25 mouse cellular contexts compared by ENCODE assay signal in the genomic region with DNA sequence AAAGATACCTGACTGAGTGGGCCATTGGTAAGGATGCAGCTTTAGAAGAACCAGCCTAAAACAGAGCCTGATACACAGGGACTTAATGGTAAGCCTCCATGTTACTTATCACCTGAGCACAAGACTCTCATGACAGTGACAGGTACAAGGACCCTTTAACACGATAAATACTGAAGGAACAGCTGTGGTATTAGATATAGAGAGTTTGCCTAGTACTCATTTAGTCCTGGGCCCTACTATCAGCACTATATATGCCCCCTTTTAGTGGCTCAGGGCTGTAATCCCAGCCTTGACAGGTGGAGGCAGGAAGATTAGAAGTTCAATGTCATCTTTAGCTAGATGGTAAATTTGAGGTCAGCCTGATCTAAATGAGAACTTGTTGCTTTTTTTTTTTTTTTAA.
DNase-seq lines count a peak whose midpoint lies in the region; ATAC-seq and TF ChIP-seq lines count a peak whose summit lies in the region.
"Had no signal": no experiment of that assay in that cellular context is flagged by ENCODE, and none has a peak within 500 bp of the region (broad histone marks: within the 10 kb centered on the region; RNA-seq: fewer than 3 reads in every experiment).

No protein-coding gene starts in this region.

- H3K27ac ChIP-seq in heart, adult 2 months, result no peak overlapping the region
- no peak overlapping the region for H3K27ac ChIP-seq in midbrain, embryonic 11.5 days (ENCODE audit: low read depth, low read length)
- no peak overlapping the region for H3K27ac ChIP-seq in midbrain, embryonic 15.5 days
- H3K27ac ChIP-seq in forebrain, embryonic 13.5 days, result no peak overlapping the region
- H3K27ac ChIP-seq: embryonic facial prominence, embryonic 13.5 days; embryonic facial prominence, embryonic 15.5 days; forebrain, embryonic 12.5 days had no signal

- no peak for TF ChIP-seq POLR2A in heart, adult 2 months (IDR thresholded peaks at IDR 0.05; ENCODE audit: insufficient read depth, low read depth, low read length)

- H3K9ac ChIP-seq in heart, adult 2 months (ENCODE audit: low read depth, low read length), result no peak overlapping the region
- no peak overlapping the region for H3K9ac ChIP-seq in midbrain, embryonic 11.5 days (ENCODE audit: low read length)
- no peak overlapping the region for H3K9ac ChIP-seq in midbrain, embryonic 15.5 days
- H3K9ac ChIP-seq in forebrain, embryonic 13.5 days, result no peak overlapping the region
- H3K9ac ChIP-seq: embryonic facial prominence, embryonic 15.5 days; forebrain, embryonic 12.5 days had no signal

- WGBS in heart, adult 2 months, result 76% methylated on average over 1 of the region's 1 CpGs
- WGBS in midbrain, embryonic 11.5 days, result 68% methylated on average over 1 of the region's 1 CpGs
- WGBS in midbrain, embryonic 15.5 days, result 84% methylated on average over 1 of the region's 1 CpGs
- 86% methylated on average over 1 of the region's 1 CpGs for WGBS in forebrain, embryonic 13.5 days

- ATAC-seq in midbrain, embryonic 11.5 days (ENCODE audit: low FRiP score), result no peak
- ATAC-seq in midbrain, embryonic 15.5 days (replicated peaks), result no peak
- ATAC-seq in megakaryocyte-erythroid progenitor cell, adult 5-6 weeks (replicated peaks; ENCODE audit: low FRiP score, low TSS enrichment, poor library complexity, severe bottlenecking), result peak; percentile 71
- ATAC-seq in forebrain, embryonic 13.5 days, result no peak

- H3K4me2 ChIP-seq in midbrain, embryonic 11.5 days, result no peak overlapping the region
- H3K4me2 ChIP-seq in midbrain, embryonic 15.5 days, result no peak overlapping the region
- H3K4me2 ChIP-seq in forebrain, embryonic 13.5 days, result no peak overlapping the region

- TF ChIP-seq EP300 in heart, adult 2 months (IDR thresholded peaks at IDR 0.05; ENCODE audit: insufficient read depth, low read depth, low read length), result no peak

- no peaks in the 10 kb centered on the region for H3K36me3 ChIP-seq in heart, adult 2 months (ENCODE audit: control insufficient read depth, insufficient read depth, low read length)
- no peaks in the 10 kb centered on the region for H3K36me3 ChIP-seq in midbrain, embryonic 11.5 days (ENCODE audit: control insufficient read depth, insufficient read depth, low read length)
- H3K36me3 ChIP-seq in midbrain, embryonic 15.5 days (replicated peaks), result no peaks in the 10 kb centered on the region
- no peaks in the 10 kb centered on the region for H3K36me3 ChIP-seq in forebrain, embryonic 13.5 days (ENCODE audit: poor library complexity, severe bottlenecking)
- H3K36me3 ChIP-seq: embryonic facial prominence, embryonic 13.5 days; embryonic facial prominence, embryonic 15.5 days; forebrain, embryonic 10.5 days; forebrain, embryonic 12.5 days; forebrain, embryonic 15.5 days; G1E had no signal

- intact Hi-C loops in heart, adult 2 months (cut with DNase I), result loop anchor here (5.0 kb wide), 1 partner anchor 40 kb away; no protein-coding TSS in a partner anchor

- no peak for TF ChIP-seq CTCF in heart, adult 2 months (IDR thresholded peaks at IDR 0.05)

- H3K4me1 ChIP-seq in heart, adult 2 months (ENCODE audit: control insufficient read depth, insufficient read depth, low read length), result peaks cover 3% of the 10 kb centered on the region
- peaks cover 7% of the 10 kb centered on the region; the same call in 1 of the 2 replicates for H3K4me1 ChIP-seq in midbrain, embryonic 11.5 days (ENCODE audit: control insufficient read depth, insufficient read depth, low read length)
- peaks cover 13% of the 10 kb centered on the region for H3K4me1 ChIP-seq in midbrain, embryonic 15.5 days
- H3K4me1 ChIP-seq in forebrain, embryonic 13.5 days, result peaks cover 15% of the 10 kb centered on the region

- H3K27me3 ChIP-seq in heart, adult 2 months (ENCODE audit: control insufficient read depth, insufficient read depth, low read length), result no peaks in the 10 kb centered on the region
- no peaks in the 10 kb centered on the region for H3K27me3 ChIP-seq in midbrain, embryonic 11.5 days (ENCODE audit: control insufficient read depth, insufficient read depth, low read length)
- H3K27me3 ChIP-seq in midbrain, embryonic 15.5 days (replicated peaks), result 0 out of 2 replicates have a peak, but pooled peaks cover 5% of the 10 kb centered on the region
- H3K27me3 ChIP-seq in forebrain, embryonic 13.5 days, result 0 out of 2 replicates have a peak, but pooled peaks cover 6% of the 10 kb centered on the region
- H3K27me3 ChIP-seq: CH12.LX; embryonic facial prominence, embryonic 13.5 days; embryonic facial prominence, embryonic 15.5 days; forebrain, embryonic 15.5 days had no signal

- H3K9me3 ChIP-seq in midbrain, embryonic 11.5 days (ENCODE audit: control insufficient read depth, low read length), result no peaks in the 10 kb centered on the region
- no peaks in the 10 kb centered on the region for H3K9me3 ChIP-seq in midbrain, embryonic 15.5 days
- no peaks in the 10 kb centered on the region; the same call in 1 of the 2 replicates for H3K9me3 ChIP-seq in forebrain, embryonic 13.5 days (replicated peaks)
- H3K9me3 ChIP-seq: embryonic facial prominence, embryonic 13.5 days; embryonic facial prominence, embryonic 15.5 days; forebrain, embryonic 10.5 days; forebrain, embryonic 12.5 days; forebrain, embryonic 15.5 days; G1E had no signal

- H3K4me3 ChIP-seq in heart, adult 2 months, result no peak overlapping the region
- no peak overlapping the region for H3K4me3 ChIP-seq in midbrain, embryonic 11.5 days (ENCODE audit: low read depth, low read length)
- no peak overlapping the region for H3K4me3 ChIP-seq in midbrain, embryonic 15.5 days
- no peak overlapping the region for H3K4me3 ChIP-seq in forebrain, embryonic 13.5 days
- H3K4me3 ChIP-seq: erythroblast, embryonic 14.5 days had no signal

- H3K79me2 ChIP-seq in heart, adult 2 months (replicated peaks; ENCODE audit: control insufficient read depth, insufficient read depth, low read length), result no peaks in the 10 kb centered on the region

- DNase-seq in heart, adult 11 months, result peak; percentile 30
- no peak for DNase-seq in heart, adult 2 months
- peak; percentile 75 for DNase-seq in midbrain, embryonic 11.5 days (ENCODE audit: low spot score, missing footprints)
- DNase-seq: adrenal gland, adult 2 months; adrenal gland, postnatal 10 days; adrenal gland, postnatal 25 days; B cell, adult 2 months; cerebellum, adult 11 months; cerebellum, adult 18-20 months; cerebellum, adult 8-10 months; cerebellum, adult 9-11 months; cerebellum, postnatal 36 days; embryo, embryonic 11 days; forebrain, postnatal 0 days had no signal

Comparison
In these comparisons a context has a peak if more than half of its experiments do, and no peak if none do; other contexts are left out.
1. DNase-seq: peak in heart, adult 11 months (single experiment) and midbrain, embryonic 11.5 days (single experiment); none in heart, adult 2 months (0 of 2).